Mouse (Mus musculus) liver, adult 2 months (tissue): Measurements from ENCODE around the gene Pitpna.

Experiments
- CTCF ChIP-seq: fragments of 200-500 bp; IDR thresholded peaks from 2 replicates; pipeline ENCODE4 v1.5.1; 2011; ENCODE audit warnings: low read depth, low read length, control low read depth
- POLR2A ChIP-seq: fragments of 200-500 bp; IDR thresholded peaks from 2 replicates; pipeline ENCODE4 v1.6.1; 2011; ENCODE audit warnings: low read length, control low read depth; ENCODE audit not compliant: insufficient read depth; ENCODE audit errors: extremely low read depth

DNA sequence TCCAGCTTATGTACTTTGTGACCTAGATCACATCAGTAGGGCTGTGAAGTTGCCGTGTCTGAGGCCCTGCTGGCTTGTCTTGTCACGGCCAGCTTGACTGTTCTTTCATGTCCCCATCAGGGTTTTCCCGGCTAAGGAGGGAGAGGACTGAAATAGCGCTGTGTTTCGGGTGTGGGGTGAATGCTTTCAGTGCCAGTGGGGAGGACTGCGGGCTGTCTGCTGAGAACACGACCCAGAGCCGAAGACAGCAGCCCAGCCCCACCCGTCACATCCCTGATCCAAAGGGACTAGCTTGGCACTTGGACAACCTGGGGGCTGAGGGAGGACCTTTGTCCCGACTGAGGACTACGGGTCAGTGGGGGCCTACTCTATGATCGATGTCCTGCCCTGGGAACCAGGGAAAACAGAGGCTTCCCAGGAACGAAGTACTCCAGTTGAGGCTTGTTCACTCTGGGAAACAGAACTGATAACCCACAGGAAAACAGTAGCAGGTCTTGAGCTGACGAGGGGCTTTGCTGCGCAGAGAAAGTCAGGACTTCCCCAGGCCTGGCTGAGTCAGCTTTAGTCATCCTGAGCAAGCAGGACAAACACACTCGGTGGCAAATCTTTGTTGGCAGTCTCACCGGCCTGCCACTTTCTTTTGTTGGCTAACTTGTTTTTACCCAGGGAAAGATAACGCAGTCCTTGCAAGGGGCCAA is 23.9 kb upstream of the Pitpna start:
- TF ChIP-seq CTCF (no peak), POLR2A (no peak)
